Mouse (Mus musculus) regulatory T cell (primary cell): ENCODE measurements around the gene Gm28539.
"Not testable (repeated sequence)": the region's sequence is repeated elsewhere in the genome, so short reads cannot be mapped to it uniquely, and the experiment has no call there.

ENCODE experiments used
- in situ Hi-C: fragments of 300-600 bp; cut with MboI, MseI; formaldehyde crosslinking; loops from one replicate; pipeline ENCODE4 v1.15.1; 2025; ENCODE audit warnings: high pct_unique_total_duplicates

Gene Gm28539

GRCm38 (mm10) chr16:18849521-18850190 lies 13.3 kb downstream of the Gm28539 start:
- in situ Hi-C loops = loop anchor here (10.0 kb wide), 1 partner anchor 155 kb away; no protein-coding TSS in a partner anchor

- in situ Hi-C loops = loop anchor here (10.0 kb wide), 1 partner anchor 164 kb away; no protein-coding TSS in a partner anchor
These were observed 22.2 kb downstream of the Gm28539 start for GRCm38 (mm10) chr16:18858551-18858950.

DNA sequence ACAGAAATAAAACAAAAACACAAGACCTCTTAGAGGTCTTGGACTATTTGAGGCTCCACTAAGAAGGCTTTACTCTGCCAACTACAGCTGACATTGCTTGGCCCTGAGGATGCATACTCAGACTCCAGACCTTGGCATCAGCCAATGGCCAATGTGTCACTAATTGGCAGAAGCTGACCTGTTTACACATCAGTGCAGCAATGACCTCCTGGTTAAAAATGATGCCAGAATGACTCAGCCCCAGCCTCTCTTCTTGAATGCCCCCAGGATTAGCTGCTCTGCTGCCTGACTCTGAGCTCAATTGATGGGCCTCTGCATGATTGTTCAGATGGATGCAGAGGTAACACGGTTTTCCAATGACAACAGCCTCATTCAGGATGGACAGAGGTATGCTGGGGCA lies 23.8 kb downstream of the Gm28539 start:
- in situ Hi-C loops = no loop called here

- in situ Hi-C loops = not testable (repeated sequence)
These were observed 34.1 kb downstream of the Gm28539 start for GRCm38 (mm10) chr16:18870495-18870894.

GRCm38 (mm10) chr16:18876091-18876441 lies 39.7 kb downstream of the Gm28539 start:
- in situ Hi-C loops = no loop called here

GRCm38 (mm10) chr16:18876442-18877308 lies 40.3 kb downstream of the Gm28539 start, which contains the start of the genes Mrpl40 and Hira:
Mrpl40 (minus strand) TSS chr16:18876862.
Hira (plus strand) TSS chr16:18877037.
- in situ Hi-C loops = no loop called here

DNA sequence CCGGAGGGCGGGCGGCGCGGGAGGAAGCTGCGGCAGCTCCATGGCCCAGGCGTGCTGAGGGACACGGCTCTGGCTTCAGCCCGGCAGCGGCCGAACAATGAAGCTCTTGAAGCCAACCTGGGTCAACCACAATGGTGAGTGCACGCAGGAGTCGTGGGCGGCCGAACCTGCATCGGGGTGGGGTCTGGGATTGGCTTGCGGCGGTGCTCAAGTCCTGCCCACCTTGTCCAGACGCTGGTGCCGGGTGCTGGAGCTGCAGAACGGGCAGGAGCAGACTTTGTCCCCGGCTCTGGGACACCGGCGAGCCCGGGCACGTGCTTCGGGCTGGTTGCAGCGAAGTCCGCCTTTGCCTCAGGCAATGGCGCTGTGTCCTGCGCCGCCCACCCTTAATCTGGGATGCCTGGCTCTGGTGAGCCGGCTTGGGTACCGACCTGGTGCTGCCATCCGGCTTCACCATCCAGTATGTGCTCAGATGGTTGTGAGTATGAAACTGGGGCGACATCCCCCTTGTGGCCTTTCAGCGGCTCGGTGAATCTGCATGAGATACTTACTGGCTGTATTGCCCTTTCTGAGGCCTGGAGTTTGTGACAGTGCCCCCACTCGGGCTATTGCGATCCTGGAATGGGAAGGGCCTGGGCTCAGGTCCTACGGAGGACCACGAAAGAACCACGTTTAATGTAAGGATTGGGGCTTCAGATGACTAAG lies 41.2 kb downstream of the Gm28539 start:
- in situ Hi-C loops = no loop called here

- in situ Hi-C loops = no loop called here
These were observed 41.8 kb downstream of the Gm28539 start for GRCm38 (mm10) chr16:18878091-18878720.

DNA sequence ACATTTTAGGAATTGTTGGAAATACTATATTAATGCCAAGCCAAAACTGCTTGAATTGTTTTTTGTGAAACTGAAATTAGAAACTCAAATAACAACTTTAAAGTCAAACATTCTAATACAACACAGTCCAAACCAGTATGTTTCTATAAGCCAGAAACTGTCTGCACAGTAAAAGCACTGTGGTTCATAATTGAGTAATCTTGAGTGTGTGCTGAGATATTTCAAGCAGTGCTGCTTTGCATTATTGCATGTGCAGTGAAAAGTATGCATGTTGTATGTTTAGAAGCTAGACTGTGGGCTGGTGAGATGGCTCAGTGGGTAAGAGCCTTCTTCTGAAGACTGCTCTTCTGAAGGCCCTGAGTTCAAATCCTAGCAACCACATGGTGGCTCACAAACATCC lies 47.7 kb downstream of the Gm28539 start:
- in situ Hi-C loops = no loop called here

GRCm38 (mm10) chr16:18893840-18894372 lies 57.5 kb downstream of the Gm28539 start:
- in situ Hi-C loops = no loop called here

- in situ Hi-C loops = no loop called here
These were observed 58.9 kb downstream of the Gm28539 start for GRCm38 (mm10) chr16:18895249-18895648.

DNA sequence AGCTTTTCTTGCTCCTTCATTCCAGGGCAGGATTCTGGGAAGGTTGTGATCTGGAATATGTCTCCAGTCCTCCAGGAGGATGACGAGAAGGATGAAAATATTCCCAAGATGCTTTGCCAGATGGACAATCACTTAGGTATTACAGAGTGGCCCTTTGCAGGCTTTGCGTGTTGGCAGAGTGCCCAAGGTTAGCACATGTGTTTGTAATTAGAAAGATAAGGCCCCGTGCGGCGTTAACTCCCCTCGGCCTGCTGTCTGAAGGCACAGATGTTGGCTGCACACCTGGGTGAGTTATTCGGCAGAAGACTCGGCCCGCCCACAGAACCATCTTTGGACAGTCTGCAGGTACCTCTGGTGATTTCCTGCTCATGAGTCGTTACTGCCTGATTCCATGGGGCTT lies 60.0 kb downstream of the Gm28539 start:
- in situ Hi-C loops = no loop called here

DNA sequence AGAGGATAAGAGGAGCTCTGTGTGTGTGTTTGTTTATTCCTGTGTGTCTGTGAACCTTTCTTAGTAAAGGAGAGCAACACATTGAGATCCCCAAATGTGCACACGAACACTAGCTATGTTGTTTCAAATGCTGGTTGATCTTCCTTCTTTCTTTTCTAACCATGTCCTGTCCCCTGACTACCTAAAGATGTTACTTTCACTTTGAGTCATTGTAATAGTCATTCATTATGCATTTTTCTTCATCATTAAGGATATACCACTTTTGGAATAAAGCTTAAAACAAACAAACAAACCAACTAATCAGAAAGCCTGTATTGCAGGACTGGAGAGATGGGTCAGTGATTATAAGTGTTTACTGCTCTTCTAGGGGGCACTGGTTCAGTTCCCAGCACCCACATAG lies 69.3 kb downstream of the Gm28539 start:
- in situ Hi-C loops = loop anchor here (10.0 kb wide), 1 partner anchor 1981 kb away; no protein-coding TSS in a partner anchor

GRCm38 (mm10) chr16:18916064-18916463 lies 79.7 kb downstream of the Gm28539 start:
- in situ Hi-C loops = no loop called here

GRCm38 (mm10) chr16:18921771-18922170 lies 85.4 kb downstream of the Gm28539 start:
- in situ Hi-C loops = no loop called here

DNA sequence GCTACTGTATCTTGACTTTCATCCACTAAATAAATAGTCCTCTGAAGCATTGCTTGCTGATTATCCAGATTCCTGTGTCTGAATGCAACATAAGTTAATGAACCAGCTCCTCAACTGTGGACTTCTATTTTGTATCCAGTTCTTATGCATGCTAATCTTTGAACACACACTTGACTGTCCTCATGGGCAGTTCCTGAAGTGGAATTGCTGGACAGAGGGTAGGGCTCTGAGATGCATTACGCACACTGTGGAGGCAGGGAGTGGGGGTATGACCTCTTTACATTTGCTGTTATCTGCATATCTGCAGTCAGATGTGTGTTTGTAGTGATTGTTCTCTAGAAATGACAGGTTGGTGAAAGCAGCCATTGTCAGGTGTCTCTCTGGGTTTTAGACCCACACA lies 91.6 kb downstream of the Gm28539 start:
- in situ Hi-C loops = no loop called here

GRCm38 (mm10) chr16:18938321-18939082 lies 102.1 kb downstream of the Gm28539 start:
- in situ Hi-C loops = no loop called here

- in situ Hi-C loops = no loop called here
These were observed 107.5 kb downstream of the Gm28539 start for GRCm38 (mm10) chr16:18943906-18944305.

GRCm38 (mm10) chr16:18948941-18949340 lies 112.6 kb downstream of the Gm28539 start:
- in situ Hi-C loops = no loop called here

GRCm38 (mm10) chr16:18950351-18950750 lies 114.0 kb downstream of the Gm28539 start:
- in situ Hi-C loops = loop anchor here (10.0 kb wide), 1 partner anchor 1334 kb away; no protein-coding TSS in a partner anchor
